Mouse (Mus musculus) ES-Bruce4 (cell line): ENCODE measurements around the gene Gm28305.

Experiments used
- CTCF ChIP-seq: IDR thresholded peaks from one replicate; pipeline ENCODE4 v1.8.1; 2011; ENCODE audit warnings: low read depth, low read length
- EP300 ChIP-seq: IDR thresholded peaks from 2 replicates; pipeline ENCODE4 v1.6.1; 2011; ENCODE audit warnings: low read depth, low read length; ENCODE audit not compliant: insufficient read depth
- POLR2A ChIP-seq: IDR thresholded peaks from one replicate; pipeline ENCODE4 v1.8.1; 2011; ENCODE audit warnings: low read length; ENCODE audit not compliant: insufficient read depth

DNA sequence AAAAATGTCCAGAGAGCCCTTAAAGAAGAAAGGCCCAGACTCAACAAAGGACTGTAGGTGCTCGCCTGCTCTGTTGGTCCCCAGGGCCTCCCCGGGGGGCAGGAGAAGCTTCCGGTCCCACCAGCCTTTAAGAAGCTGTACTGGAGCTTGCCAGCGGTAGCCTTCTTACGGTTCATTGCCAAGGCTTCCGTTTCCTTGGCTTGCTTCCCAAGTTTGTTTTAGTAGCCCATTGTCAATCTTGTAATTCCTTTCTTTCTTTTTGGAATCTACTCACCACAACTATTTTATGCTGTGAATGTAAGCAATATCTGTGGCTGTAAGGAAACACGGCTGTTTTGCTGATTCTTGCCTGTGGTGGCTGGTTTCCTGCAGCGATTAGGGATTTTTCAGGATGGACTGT is 48.1 kb downstream of the Gm28305 start:
- no peak for TF ChIP-seq CTCF
- TF ChIP-seq EP300 = no peak
- TF ChIP-seq POLR2A = no peak
